13 mouse cellular contexts compared by ENCODE assay signal in the genomic region with DNA sequence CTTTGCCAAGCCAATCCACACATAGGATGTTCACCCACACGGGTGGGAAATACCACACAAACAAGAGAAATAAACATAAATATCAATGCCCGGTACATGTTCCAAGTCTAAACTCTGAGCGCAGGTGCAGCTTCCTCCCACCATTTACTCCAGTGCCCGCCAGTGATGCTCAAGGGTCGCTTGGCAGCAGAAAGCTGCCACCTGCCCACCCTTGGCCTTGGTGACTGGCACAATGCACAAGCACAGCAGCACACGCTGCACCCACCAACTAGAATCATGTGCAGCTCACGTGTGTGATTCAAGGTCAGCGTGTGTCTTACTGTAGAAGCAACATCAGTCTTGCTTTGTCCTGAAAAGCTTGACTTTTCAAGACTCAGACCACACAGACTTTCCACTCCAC.
"Had no signal": no experiment of that assay in that cellular context is flagged by ENCODE, and none has a peak within 500 bp of the region (broad histone marks: within the 10 kb centered on the region; RNA-seq: fewer than 3 reads in every experiment).

No protein-coding gene starts in this region.

- ATAC-seq: liver, embryonic 12.5 days; midbrain, embryonic 13.5 days had no signal

- H3K4me3 ChIP-seq: layer of hippocampus, adult 2 months; limb, embryonic 15.5 days; liver, embryonic 12.5 days; midbrain, embryonic 13.5 days; neural tube, embryonic 13.5 days had no signal

- DNase-seq: kidney, adult 18-20 months; kidney, postnatal 10 days; kidney, postnatal 4 days; lung, embryonic 14.5 days; lung, postnatal 10 days; lung, postnatal 4 days; thymus, postnatal 4 days had no signal

- H3K4me2 ChIP-seq: limb, embryonic 15.5 days; liver, embryonic 12.5 days; lung, embryonic 14.5 days; midbrain, embryonic 13.5 days; neural tube, embryonic 13.5 days had no signal

- H3K9ac ChIP-seq: limb, embryonic 15.5 days; liver, embryonic 12.5 days; lung, embryonic 14.5 days; midbrain, embryonic 13.5 days; neural tube, embryonic 13.5 days had no signal

- H3K27ac ChIP-seq: layer of hippocampus, adult 2 months; limb, embryonic 15.5 days; liver, embryonic 12.5 days; midbrain, embryonic 13.5 days; neural tube, embryonic 13.5 days; stomach, postnatal 0 days had no signal

- H3K27me3 ChIP-seq: limb, embryonic 15.5 days; liver, embryonic 12.5 days; midbrain, embryonic 13.5 days; neural tube, embryonic 13.5 days had no signal

- H3K4me1 ChIP-seq: limb, embryonic 15.5 days; liver, embryonic 12.5 days; midbrain, embryonic 13.5 days; neural tube, embryonic 13.5 days had no signal

- H3K36me3 ChIP-seq: limb, embryonic 15.5 days; neural tube, embryonic 13.5 days had no signal

- H3K9me3 ChIP-seq: limb, embryonic 15.5 days; liver, embryonic 12.5 days; midbrain, embryonic 13.5 days; neural tube, embryonic 13.5 days had no signal
